Mouse (Mus musculus) small intestine, adult 2 months (tissue): ENCODE measurements at regions not wholly inside any gene's neighbourhood (a gene's known extent, or its start where the extent isn't known, plus 50 kb on each side); places are given as distances from the start of the nearest gene placed in this dataset.

Experiments
- CTCF ChIP-seq: fragments of 200-500 bp; IDR thresholded peaks from 2 replicates; pipeline ENCODE4 v1.5.1; 2012; ENCODE audit warnings: low read depth, mild to moderate bottlenecking, control low read depth, inconsistent platforms, low read length, moderate library complexity, mixed read lengths; ENCODE audit not compliant: insufficient replicate concordance, insufficient read length; ENCODE audit errors: extremely low read depth
- POLR2A ChIP-seq: fragments of 200-500 bp; IDR thresholded peaks from 2 replicates; pipeline ENCODE4 v1.6.1; 2012; ENCODE audit warnings: low read depth, mild to moderate bottlenecking, control low read depth, inconsistent platforms, low read length, moderate library complexity

DNA sequence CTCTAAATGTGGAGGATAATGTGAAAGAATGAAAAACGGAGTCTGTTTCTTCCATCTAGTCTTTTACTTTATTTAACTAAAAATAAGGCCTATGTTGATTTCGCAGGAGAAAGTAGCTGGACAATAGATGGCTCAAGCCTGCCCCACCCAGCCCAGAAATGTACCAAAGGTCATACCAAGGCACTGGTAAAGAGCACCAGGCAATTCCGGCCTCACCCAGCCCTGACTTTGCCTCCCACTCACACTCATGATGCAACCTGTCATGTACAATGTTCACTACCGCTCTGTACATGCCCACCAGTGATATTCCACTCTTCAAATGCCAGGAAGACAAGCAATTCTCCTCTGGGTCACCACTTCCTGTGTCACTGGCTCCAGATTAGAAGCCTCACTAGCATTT lies 564.9 kb downstream of the Insc start:
- TF ChIP-seq CTCF (no peak), POLR2A (no peak)
